Mouse (Mus musculus) ovary, postnatal 10 days (tissue): Measurements from ENCODE around the gene Brms1l.

Experiments used
- DNase-seq: peaks from one replicate; pipeline ENCODE4 v3.0.0; 2022; ENCODE audit warnings: low spot score

Gene Brms1l

DNA sequence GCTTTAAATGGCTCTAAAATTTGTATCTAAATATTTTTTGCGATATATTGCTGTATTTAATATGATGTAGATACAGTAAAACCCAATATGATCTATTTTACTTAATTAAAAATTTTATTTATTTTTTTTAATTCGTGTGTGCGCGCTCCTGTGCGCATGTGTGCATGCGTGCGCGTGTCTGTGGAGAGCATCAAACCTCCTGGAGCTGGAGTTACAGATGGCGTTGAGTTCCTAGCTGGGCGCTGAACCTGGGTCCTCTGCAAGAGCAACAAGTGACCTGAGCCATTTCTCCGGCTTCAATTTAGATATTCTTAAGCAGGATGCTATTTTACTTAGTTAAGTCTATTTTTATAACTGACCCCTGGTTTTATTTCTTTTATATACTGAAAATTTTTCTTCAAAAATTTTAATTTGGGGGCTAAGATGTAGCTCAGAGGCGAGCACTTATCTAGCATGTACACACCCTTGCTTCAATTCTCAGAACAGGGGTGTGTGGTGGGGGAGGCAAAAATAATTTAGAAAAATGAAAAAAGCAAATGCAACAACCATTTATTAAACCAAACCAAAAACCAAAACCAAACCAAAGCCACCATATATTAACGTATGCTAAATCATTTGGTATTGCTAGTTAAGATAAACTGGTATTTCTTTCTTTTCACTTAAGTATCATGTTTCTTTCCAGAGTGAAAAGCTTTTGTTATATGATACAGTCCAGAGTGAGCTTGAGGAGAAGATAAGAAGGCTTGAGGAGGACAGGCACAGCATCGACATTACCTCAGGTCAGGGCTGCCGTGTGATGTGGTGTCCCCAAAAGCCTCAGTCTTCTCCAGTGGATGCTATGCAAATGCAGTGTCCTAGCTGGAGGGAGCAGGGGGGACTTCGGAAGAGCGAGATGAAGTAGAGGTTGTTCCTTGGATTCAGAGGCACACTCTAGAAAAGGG lies 23.6 kb downstream of the Brms1l start:
- DNase-seq, result no peak

- no peak for DNase-seq
These were observed 24.5 kb downstream of the Brms1l start for GRCm38 (mm10) chr12:55860631-55861030.

DNA sequence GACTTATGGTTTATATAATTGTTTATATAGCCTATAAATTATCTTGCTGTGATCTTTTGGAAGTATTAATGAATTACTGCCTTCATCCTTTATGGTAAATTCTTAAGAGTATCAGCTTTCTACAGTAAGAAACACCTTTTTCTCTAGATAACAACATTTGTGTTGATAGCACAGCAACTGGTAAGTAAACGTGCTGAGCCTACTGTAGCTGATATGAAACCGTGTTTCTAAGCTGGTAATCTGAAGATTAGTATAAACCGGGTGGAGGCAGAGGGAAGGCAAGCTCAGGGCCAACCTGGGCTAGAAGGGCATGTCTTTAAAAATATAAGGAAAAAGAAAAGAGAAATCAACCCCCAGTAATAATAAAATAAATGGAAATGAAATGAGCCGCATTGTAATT lies 31.6 kb downstream of the Brms1l start:
- DNase-seq, result no peak

- DNase-seq, result no peak
These were observed 33.6 kb downstream of the Brms1l start for GRCm38 (mm10) chr12:55869622-55870322.

- no peak for DNase-seq
These were observed 49.3 kb downstream of the Brms1l start for GRCm38 (mm10) chr12:55885449-55885848.

DNA sequence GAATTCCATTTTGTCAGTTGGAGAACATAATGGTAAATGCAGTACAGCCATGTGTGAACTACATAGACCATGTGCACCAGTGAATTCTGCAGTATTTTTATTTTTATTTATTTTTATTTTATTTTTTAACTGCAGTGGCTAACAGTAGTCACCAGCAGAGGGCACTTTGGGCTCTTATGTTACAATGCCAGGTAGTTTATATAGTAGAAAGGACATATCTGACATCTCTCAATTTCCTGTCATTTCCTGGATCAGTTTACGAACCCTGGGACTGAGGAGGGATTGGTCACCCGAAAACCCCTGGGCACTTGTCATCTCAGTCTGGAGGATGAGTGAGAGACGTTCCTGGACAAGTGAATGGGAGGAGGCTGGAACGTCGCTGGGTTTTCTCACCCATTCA lies 52.4 kb downstream of the Brms1l start:
- DNase-seq, result no peak

DNA sequence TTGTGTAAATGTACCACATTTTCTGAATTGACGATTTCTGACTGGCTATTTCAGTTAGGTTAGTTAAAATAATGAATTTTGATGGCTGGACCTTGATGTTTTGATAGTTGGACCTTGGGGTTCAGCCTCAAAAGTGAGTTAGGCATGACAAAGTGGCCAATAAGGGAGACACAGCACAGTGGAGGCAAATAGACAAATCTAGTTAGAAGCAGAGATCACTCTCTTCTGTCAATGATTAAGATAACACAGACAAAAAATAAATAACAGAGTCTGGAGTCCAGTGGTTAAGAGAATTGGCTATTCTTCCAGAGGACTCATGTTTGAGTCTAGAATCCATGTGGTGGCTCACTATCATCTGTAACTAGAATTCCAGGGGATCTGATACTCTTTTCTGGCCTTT lies 68.7 kb downstream of the Brms1l start:
- no peak for DNase-seq

- no peak for DNase-seq
These were observed 76.0 kb downstream of the Brms1l start for GRCm38 (mm10) chr12:55912138-55912537.

DNA sequence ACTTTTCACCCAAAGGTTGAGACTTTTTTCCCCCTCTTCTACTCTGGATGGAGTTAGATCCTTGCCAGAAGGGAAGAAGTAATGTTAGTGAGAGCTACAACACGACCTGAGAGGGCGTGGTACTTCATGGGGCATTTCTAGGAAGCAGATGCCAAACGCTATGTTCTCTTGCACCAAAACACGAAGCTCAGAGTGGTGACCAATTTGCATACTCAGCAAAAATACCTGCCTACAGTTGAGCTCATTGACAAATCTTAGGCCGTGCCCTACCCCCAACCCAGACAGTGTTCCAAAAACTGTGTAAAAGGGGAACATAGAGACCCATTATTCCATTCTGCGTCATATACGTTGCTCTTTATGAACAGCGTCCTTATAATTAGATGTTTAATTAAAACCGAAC lies 77.1 kb downstream of the Brms1l start:
- no peak for DNase-seq

GRCm38 (mm10) chr12:55916250-55916649 lies 80.1 kb downstream of the Brms1l start:
- DNase-seq, result no peak

GRCm38 (mm10) chr12:55917020-55917419 lies 80.9 kb downstream of the Brms1l start:
- no peak for DNase-seq
